Mouse (Mus musculus): Measurements from ENCODE around the gene Mettl4.

GRCm38 (mm10) chr17:94764711-94765110 is 14.9 kb upstream of the Mettl4 start:
- TF ChIP-seq CTCF (IDR thresholded peaks at IDR 0.05; ENCODE audit: low read depth, low read length) (no peak), POLR2A (IDR thresholded peaks at IDR 0.05; ENCODE audit: borderline replicate concordance, low read depth, low read length) (no peak)
